Mouse (Mus musculus) liver, adult 2 months (tissue): Measurements from ENCODE around the gene Fgf14.

Experiments used
- CTCF ChIP-seq: fragments of 200-500 bp; IDR thresholded peaks from 2 replicates; pipeline ENCODE4 v1.5.1; 2011; ENCODE audit warnings: low read depth, low read length, control low read depth
- POLR2A ChIP-seq: fragments of 200-500 bp; IDR thresholded peaks from 2 replicates; pipeline ENCODE4 v1.6.1; 2011; ENCODE audit warnings: low read length, control low read depth; ENCODE audit not compliant: insufficient read depth; ENCODE audit errors: extremely low read depth

DNA sequence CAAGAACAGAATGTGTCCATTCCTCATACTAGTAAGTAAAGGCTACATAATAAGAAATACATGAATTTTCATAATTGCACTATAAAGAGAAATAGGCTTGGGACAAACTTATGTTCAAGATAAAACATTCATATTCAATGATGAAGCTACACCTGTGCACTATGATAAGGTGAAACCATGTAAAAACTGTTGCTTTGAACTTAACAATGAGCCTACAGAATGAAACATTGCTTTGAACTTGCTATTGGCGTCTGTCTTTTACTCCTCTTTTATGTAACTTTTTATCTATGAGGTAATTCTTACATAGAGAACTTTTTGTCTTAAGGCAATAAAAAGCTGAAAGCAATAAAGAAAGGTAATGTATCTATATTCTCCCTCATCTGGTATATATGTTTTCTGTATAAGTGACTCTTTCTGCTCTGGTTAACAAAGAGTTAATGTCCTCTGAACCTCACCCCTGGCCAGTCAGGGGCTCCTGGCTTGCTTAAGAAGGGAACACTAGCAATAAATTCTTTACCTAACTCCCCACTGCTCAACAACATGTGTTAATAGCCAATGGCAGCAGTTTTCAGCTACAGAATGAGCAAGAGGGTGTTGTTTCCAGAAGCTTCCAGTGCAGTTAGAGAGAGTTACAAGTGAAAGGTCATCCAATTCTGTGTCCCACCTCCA lies 569.6 kb downstream of the Fgf14 start:
- TF ChIP-seq POLR2A (no peak), CTCF (no peak)
